Mouse (Mus musculus) neural tube, embryonic 12.5 days (tissue): Measurements from ENCODE around the gene Gucy2g. TPM values are rescaled to one million over a fixed set of nuclear protein-coding genes. Genes with fewer than 3 reads are reported as not detected.

Experiments
- ATAC-seq: fragments of 200-750 bp; cut with Nextera tagmentation; 2 replicates; pipeline ENCODE4 v1.8.0; 2017; ENCODE audit warnings: low read depth, mild to moderate bottlenecking, moderate TSS enrichment, moderate library complexity; ENCODE audit not compliant: low FRiP score
- H3K27ac ChIP-seq: fragments of 300-500 bp; sonication (generic); 2 replicates; pipeline ENCODE4 v1.5.1; 2016
- H3K27me3 ChIP-seq: fragments of 300-500 bp; sonication (generic); replicated peaks from 2 replicates; pipeline ENCODE4 v1.6.1; 2016; ENCODE audit warnings: mild to moderate bottlenecking
- H3K36me3 ChIP-seq: fragments of 300-500 bp; sonication (generic); 2 replicates; pipeline ENCODE4 v1.6.1; 2016; ENCODE audit warnings: mild to moderate bottlenecking
- H3K4me1 ChIP-seq: fragments of 300-500 bp; sonication (generic); 2 replicates; pipeline ENCODE4 v1.6.1; 2016
- H3K4me2 ChIP-seq: fragments of 300-500 bp; sonication (generic); replicated peaks from 2 replicates; pipeline ENCODE4 v1.6.1; 2016; ENCODE audit warnings: mild to moderate bottlenecking
- H3K4me3 ChIP-seq: fragments of 300-500 bp; sonication (generic); 2 replicates; pipeline ENCODE4 v1.5.1; 2016
- H3K9ac ChIP-seq: fragments of 300-500 bp; sonication (generic); 2 replicates; pipeline ENCODE4 v1.6.1; 2016; ENCODE audit warnings: mild to moderate bottlenecking
- H3K9me3 ChIP-seq: fragments of 300-500 bp; sonication (generic); 2 replicates; pipeline ENCODE4 v1.6.1; 2016; ENCODE audit warnings: mild to moderate bottlenecking
- whole genome bisulfite sequencing: fragments of 180-500 bp; shearing (Covaris S2); methylation state at CpG from one replicate; pipeline ENCODE4 v1.1.7; 2016; 5-methylcytosine and 5-hydroxymethylcytosine counted together
- polyA plus RNA-seq: library from polyadenylated mRNA; unstranded; fragments of >200 nt; fragmentation: Nextera tagmentation; extraction: Ambion mirVana; gene quantifications from 2 replicates; pipeline ENCODE4 v1.2.1, GENCODE M21; 2016

The Gucy2g gene
- polyA plus RNA-seq, 1 experiment from 2014 or later: not detected

DNA sequence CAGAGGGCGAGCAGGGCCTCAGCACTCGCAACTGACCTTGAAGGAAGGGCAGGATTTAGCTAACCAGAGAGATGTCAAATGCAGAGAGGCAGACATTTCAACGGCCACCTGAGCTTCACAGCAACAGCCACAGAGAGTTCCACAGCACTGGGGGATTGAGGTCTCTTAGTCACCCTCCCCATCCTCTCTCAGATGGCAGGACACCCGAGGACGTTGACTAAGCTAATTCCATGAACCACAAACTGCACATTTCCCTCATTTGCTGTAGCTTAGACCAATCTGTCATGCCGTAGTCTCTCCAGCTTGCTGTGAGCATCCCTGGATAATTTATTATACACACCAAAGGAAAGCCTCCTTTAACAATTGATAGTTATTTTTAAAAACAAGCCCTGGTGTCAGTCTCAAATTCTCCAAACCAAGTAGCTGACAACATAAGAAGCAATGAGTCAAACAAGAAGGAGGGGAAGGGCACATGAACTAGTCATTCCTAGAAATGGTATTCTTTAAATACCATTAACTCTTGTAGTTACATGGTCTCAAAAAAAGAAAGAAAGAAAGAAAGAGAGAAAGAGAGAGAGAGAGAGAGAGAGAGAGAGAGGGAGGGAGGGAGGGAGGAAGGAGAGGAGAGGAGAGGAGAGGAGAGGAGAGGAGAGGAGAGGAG is 1.1 kb downstream of the Gucy2g start:
- H3K4me2 ChIP-seq: no peak overlapping the region
- H3K27me3 ChIP-seq: no peaks in the 10 kb centered on the region
- no peak overlapping the region for H3K4me3 ChIP-seq
- H3K9ac ChIP-seq: no peak overlapping the region
- H3K36me3 ChIP-seq: no peaks in the 10 kb centered on the region
- no peaks in the 10 kb centered on the region for H3K9me3 ChIP-seq
- ATAC-seq: no peak
- no peak overlapping the region for H3K27ac ChIP-seq
- no peaks in the 10 kb centered on the region for H3K4me1 ChIP-seq
- 69% methylated on average over 6 of the region's 6 CpGs for WGBS

DNA sequence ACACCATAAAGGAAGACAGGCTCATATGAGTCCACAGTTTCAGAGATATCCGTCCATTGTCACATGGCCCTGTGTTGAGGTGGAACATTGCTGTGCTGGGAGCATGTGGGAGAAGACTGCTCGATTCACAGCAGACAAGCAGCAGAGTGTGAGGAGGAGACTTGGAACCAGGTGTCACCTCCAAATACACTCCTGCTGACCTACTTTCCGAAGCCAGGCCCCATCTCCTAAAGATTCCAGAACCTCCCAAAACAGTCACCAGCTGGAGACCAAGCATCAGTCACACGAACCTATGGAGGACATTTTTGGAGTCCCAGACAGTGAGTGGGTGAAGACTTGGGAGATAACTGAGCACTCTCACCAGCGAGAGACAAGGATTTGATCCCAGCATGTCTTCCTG is 4.5 kb downstream of the Gucy2g start:
- Histone ChIP-seq H3K4me2 (no peak overlapping the region), H3K4me1 (no peaks in the 10 kb centered on the region), H3K9me3 (no peaks in the 10 kb centered on the region), H3K36me3 (no peaks in the 10 kb centered on the region), H3K27me3 (no peaks in the 10 kb centered on the region), H3K4me3 (no peak overlapping the region), H3K9ac (no peak overlapping the region), H3K27ac (no peak overlapping the region)
- WGBS: 80% methylated on average over 5 of the region's 5 CpGs
- ATAC-seq: no peak

DNA sequence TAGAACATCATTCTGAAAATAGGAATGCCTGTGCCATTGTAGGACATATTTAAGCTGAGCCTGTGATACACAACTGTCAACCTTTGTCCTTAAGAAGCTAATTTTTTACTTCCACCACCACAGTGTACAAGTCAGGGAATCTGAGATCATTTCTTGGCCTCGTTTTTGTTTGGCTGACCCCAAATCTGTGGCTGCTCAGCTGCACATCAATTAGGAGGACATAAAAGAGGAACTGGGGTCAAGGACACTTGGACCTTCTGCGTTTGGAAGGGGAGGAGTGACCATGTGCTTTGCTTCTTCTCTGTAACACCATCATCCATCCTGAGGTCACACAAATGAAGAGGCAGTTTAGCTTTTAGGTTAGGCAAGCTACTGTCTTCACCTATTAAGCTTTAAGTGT is 5.0 kb downstream of the Gucy2g start:
- ATAC-seq: no peak
- H3K9ac ChIP-seq: no peak overlapping the region
- no peaks in the 10 kb centered on the region for H3K4me1 ChIP-seq
- no peak overlapping the region for H3K4me3 ChIP-seq
- no peaks in the 10 kb centered on the region for H3K9me3 ChIP-seq
- H3K27ac ChIP-seq: no peak overlapping the region
- H3K4me2 ChIP-seq: no peak overlapping the region
- 44% methylated on average over 2 of the region's 2 CpGs for WGBS
- no peaks in the 10 kb centered on the region for H3K27me3 ChIP-seq
- H3K36me3 ChIP-seq: no peaks in the 10 kb centered on the region

DNA sequence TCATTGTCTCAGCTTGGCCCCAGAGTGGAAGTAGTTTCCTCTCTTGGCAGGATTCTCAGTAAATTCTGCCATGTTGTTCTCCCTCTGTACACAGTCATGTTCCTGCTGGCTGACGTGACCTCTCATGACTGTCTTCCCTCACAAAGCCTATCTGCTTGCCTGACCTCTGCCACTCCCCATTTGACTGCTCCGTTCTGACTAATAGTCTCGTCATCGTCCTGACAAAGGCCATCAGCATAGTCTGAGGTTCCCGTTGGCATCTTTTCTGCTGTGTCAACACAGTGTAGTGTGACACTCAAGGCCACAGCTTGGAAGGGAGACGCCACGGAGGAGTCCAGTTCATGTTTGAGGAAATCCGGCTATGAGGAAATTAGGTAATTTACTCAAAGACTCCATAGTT is 8.9 kb downstream of the Gucy2g start:
- Histone ChIP-seq H3K4me3 (no peak overlapping the region), H3K36me3 (no peaks in the 10 kb centered on the region), H3K9ac (no peak overlapping the region), H3K4me2 (no peak overlapping the region), H3K4me1 (no peaks in the 10 kb centered on the region), H3K9me3 (no peaks in the 10 kb centered on the region), H3K27ac (no peak overlapping the region), H3K27me3 (no peaks in the 10 kb centered on the region)
- WGBS: 71% methylated on average over 8 of the region's 8 CpGs
- ATAC-seq: no peak

DNA sequence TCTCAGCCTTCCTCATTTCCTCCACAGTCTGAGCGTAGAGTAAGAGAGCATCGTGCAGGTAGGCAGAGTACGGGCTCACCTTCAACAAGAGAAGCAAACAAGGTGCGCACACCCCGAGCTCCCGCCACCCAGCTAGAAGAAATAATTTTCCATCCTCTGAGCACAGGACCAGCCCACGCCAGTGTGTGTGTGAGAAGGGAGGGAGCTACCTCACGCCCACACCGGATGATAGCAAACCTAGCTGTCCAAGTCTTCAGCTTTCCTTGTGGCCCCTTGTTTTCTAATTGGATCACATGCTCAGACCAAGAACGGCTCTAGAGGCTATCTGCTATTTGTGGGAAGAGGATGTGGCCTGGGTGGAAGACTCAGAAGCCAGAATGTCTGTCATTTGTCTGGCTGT is 10.0 kb downstream of the Gucy2g start:
- WGBS: 88% methylated on average over 10 of the region's 10 CpGs
- H3K4me3 ChIP-seq: no peak overlapping the region
- no peak overlapping the region for H3K27ac ChIP-seq
- no peaks in the 10 kb centered on the region for H3K9me3 ChIP-seq
- no peak overlapping the region for H3K4me2 ChIP-seq
- ATAC-seq: no peak
- no peaks in the 10 kb centered on the region for H3K4me1 ChIP-seq
- H3K36me3 ChIP-seq: no peaks in the 10 kb centered on the region
- no peaks in the 10 kb centered on the region for H3K27me3 ChIP-seq
- H3K9ac ChIP-seq: no peak overlapping the region

GRCm38 (mm10) chr19:55227135-55227534 is 13.9 kb downstream of the Gucy2g start:
- H3K9ac ChIP-seq: no peak overlapping the region
- H3K36me3 ChIP-seq: no peaks in the 10 kb centered on the region
- ATAC-seq: no peak
- no peaks in the 10 kb centered on the region for H3K27me3 ChIP-seq
- 90% methylated on average over 7 of the region's 7 CpGs for WGBS
- no peaks in the 10 kb centered on the region for H3K9me3 ChIP-seq
- no peak overlapping the region for H3K4me3 ChIP-seq
- H3K4me1 ChIP-seq: no peaks in the 10 kb centered on the region
- H3K27ac ChIP-seq: no peak overlapping the region
- H3K4me2 ChIP-seq: no peak overlapping the region

DNA sequence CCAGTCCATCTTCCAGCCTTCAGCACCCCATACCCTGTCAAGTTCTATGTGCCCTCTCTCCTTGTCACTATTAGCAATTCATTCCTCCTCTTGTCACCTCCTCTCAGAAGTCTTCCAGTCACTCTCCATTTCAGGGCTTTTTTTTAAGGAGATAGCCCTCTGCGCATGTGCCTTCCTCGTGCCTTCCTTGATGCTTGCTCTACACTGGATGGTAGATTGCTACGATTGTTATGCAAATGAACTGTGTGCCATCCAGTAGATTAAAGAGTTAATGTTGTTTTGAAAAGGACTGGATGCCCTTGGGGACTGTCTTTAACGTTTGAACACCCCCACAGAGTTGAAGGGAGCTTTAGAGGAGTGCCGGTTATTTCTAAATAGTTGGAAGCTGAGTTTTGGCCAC is 14.4 kb downstream of the Gucy2g start:
- H3K27ac ChIP-seq: no peak overlapping the region
- H3K9me3 ChIP-seq: no peaks in the 10 kb centered on the region
- no peaks in the 10 kb centered on the region for H3K36me3 ChIP-seq
- H3K9ac ChIP-seq: no peak overlapping the region
- no peak overlapping the region for H3K4me2 ChIP-seq
- WGBS: 65% methylated on average over 5 of the region's 5 CpGs
- no peaks in the 10 kb centered on the region for H3K27me3 ChIP-seq
- no peak for ATAC-seq
- no peaks in the 10 kb centered on the region for H3K4me1 ChIP-seq
- no peak overlapping the region for H3K4me3 ChIP-seq

GRCm38 (mm10) chr19:55222268-55222667 is 18.8 kb downstream of the Gucy2g start:
- WGBS: 89% methylated on average over 9 of the region's 9 CpGs
- Histone ChIP-seq H3K9ac (no peak overlapping the region), H3K27me3 (no peaks in the 10 kb centered on the region; the same call in 1 of the 2 replicates), H3K4me1 (no peaks in the 10 kb centered on the region), H3K9me3 (no peaks in the 10 kb centered on the region), H3K4me3 (no peak overlapping the region), H3K4me2 (no peak overlapping the region), H3K27ac (no peak overlapping the region), H3K36me3 (no peaks in the 10 kb centered on the region)
- no peak for ATAC-seq

- Histone ChIP-seq H3K9ac (no peak overlapping the region), H3K4me3 (no peak overlapping the region), H3K27me3 (no peaks in the 10 kb centered on the region; the same call in 1 of the 2 replicates), H3K27ac (no peak overlapping the region), H3K4me2 (no peak overlapping the region), H3K4me1 (no peaks in the 10 kb centered on the region), H3K36me3 (no peaks in the 10 kb centered on the region), H3K9me3 (no peaks in the 10 kb centered on the region)
- 87% methylated on average over 6 of the region's 6 CpGs for WGBS
- ATAC-seq: no peak
Observed at GRCm38 (mm10) chr19:55221208-55221607, 19.8 kb downstream of the Gucy2g start.

DNA sequence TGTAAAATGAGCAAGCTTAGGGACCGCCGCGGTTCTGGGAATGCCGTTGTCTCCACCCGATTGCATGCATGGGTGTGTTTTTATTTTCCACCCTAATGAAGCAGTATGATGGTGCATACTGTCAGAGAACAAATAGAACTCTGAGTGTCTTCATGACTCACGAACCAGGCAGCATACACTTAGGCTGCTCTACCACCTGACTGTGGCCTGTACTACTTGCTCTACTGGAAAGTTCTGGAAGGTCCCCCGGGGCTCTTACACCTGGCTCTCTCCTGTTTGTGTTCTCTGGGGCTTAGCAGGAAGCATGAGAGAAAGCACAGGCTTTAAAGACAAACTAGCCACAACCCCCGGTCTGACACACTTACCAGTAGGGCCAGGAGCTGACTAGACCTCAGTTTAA is 21.7 kb downstream of the Gucy2g start:
- H3K4me2 ChIP-seq: no peak overlapping the region
- 83% methylated on average over 8 of the region's 8 CpGs for WGBS
- ATAC-seq: no peak

DNA sequence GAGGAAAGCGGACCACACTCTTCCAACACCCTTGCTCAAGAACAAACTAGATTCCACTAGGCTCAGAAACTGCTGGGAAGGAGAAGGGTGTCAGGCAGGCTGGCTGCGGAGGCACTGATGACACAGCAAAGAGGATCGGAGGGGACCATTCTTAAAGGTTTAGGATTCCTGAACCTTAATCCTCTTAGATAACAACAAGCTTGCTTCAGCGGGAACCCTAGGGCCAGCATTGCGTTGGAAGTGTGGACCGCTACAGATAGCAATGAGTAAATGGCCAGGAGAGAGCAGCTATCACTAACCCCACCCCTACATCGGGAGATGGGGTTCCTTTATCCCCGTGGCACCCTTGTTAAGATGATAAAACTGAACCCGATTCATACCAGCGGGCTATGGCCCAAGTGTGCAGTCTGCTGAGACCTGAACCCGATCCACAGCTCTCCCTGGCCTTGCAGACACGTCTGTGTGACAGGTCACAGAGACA is 22.3 kb downstream of the Gucy2g start:
- ATAC-seq: no peak
- no peak overlapping the region for H3K9ac ChIP-seq
- no peak overlapping the region for H3K27ac ChIP-seq
- H3K4me3 ChIP-seq: peak overlapping the region; percentile 31; the same call in 1 of the 2 replicates
- H3K27me3 ChIP-seq: no peaks in the 10 kb centered on the region; the same call in 1 of the 2 replicates
- no peaks in the 10 kb centered on the region for H3K4me1 ChIP-seq
- peak overlapping the region; percentile 59 for H3K4me2 ChIP-seq
- no peaks in the 10 kb centered on the region for H3K9me3 ChIP-seq
- 34% methylated on average over 12 of the region's 12 CpGs for WGBS
- H3K36me3 ChIP-seq: no peaks in the 10 kb centered on the region

More for the DNA sequence above, 21.7 kb downstream of the Gucy2g start:
- no peak overlapping the region for H3K27ac ChIP-seq
- H3K4me3 ChIP-seq: no peak overlapping the region
- H3K9me3 ChIP-seq: no peaks in the 10 kb centered on the region
- no peaks in the 10 kb centered on the region for H3K36me3 ChIP-seq
- no peaks in the 10 kb centered on the region for H3K4me1 ChIP-seq
- H3K9ac ChIP-seq: no peak overlapping the region
- no peaks in the 10 kb centered on the region; the same call in 1 of the 2 replicates for H3K27me3 ChIP-seq

- no peaks in the 10 kb centered on the region for H3K9me3 ChIP-seq
- 5% methylated on average over 20 of the region's 20 CpGs for WGBS
- H3K27ac ChIP-seq: no peak overlapping the region
- no peaks in the 10 kb centered on the region; the same call in 1 of the 2 replicates for H3K27me3 ChIP-seq
- peak overlapping the region; percentile 59 for H3K4me2 ChIP-seq
- H3K36me3 ChIP-seq: no peaks in the 10 kb centered on the region
- H3K4me3 ChIP-seq: peak overlapping the region; percentile 31
- H3K4me1 ChIP-seq: no peaks in the 10 kb centered on the region
- no peak overlapping the region for H3K9ac ChIP-seq
- ATAC-seq: peak; percentile 70
Observed at GRCm38 (mm10) chr19:55218192-55218739, 22.8 kb downstream of the Gucy2g start.

- H3K9ac ChIP-seq: no peak overlapping the region
- H3K4me1 ChIP-seq: no peaks in the 10 kb centered on the region
- whole genome bisulfite sequencing: 81% methylated on average over 9 of the region's 9 CpGs
- ATAC-seq: no peak
- H3K27me3 ChIP-seq: no peaks in the 10 kb centered on the region; the same call in 1 of the 2 replicates
- no peaks in the 10 kb centered on the region for H3K36me3 ChIP-seq
- no peak overlapping the region for H3K4me2 ChIP-seq
- H3K9me3 ChIP-seq: no peaks in the 10 kb centered on the region
- no peak overlapping the region for H3K4me3 ChIP-seq
- H3K27ac ChIP-seq: no peak overlapping the region
Observed at GRCm38 (mm10) chr19:55217365-55217764, 23.7 kb downstream of the Gucy2g start.
